Mouse (Mus musculus): Measurements from ENCODE around the gene Sh2d1b2. TPM values are rescaled to one million over a fixed set of nuclear protein-coding genes. Genes with fewer than 3 reads are reported as not detected.

Gene Sh2d1b2
- 0.58 to 0.85 TPM in 2 of 3 replicates, not detected in the other for total RNA-seq (2017)

- ATAC-seq (replicated peaks; ENCODE audit: insufficient number of reproducible peaks, low FRiP score, low TSS enrichment, poor library complexity, severe bottlenecking), result peak; percentile 84
Measured at GRCm38 (mm10) chr1:170232688-170233087, at the start of gene Sh2d1b2. TSS of gene Sh2d1b2 (plus strand) at chr1:170232749.

- ATAC-seq (replicated peaks; ENCODE audit: insufficient number of reproducible peaks, low FRiP score, low TSS enrichment, poor library complexity, severe bottlenecking), result no peak
Measured at GRCm38 (mm10) chr1:170185137-170185536, 47.4 kb upstream of the Sh2d1b2 start.

GRCm38 (mm10) chr1:170186531-170186930 lies 46.0 kb upstream of the Sh2d1b2 start:
- no peak for ATAC-seq (replicated peaks; ENCODE audit: insufficient number of reproducible peaks, low FRiP score, low TSS enrichment, poor library complexity, severe bottlenecking)

GRCm38 (mm10) chr1:170188601-170189000 lies 43.9 kb upstream of the Sh2d1b2 start:
- no peak for ATAC-seq (replicated peaks; ENCODE audit: insufficient number of reproducible peaks, low FRiP score, low TSS enrichment, poor library complexity, severe bottlenecking)

GRCm38 (mm10) chr1:170190225-170190624 lies 42.3 kb upstream of the Sh2d1b2 start:
- no peak for ATAC-seq (replicated peaks; ENCODE audit: insufficient number of reproducible peaks, low FRiP score, low TSS enrichment, poor library complexity, severe bottlenecking)

GRCm38 (mm10) chr1:170191925-170192324 lies 40.6 kb upstream of the Sh2d1b2 start:
- ATAC-seq (replicated peaks; ENCODE audit: insufficient number of reproducible peaks, low FRiP score, low TSS enrichment, poor library complexity, severe bottlenecking), result no peak

- no peak for ATAC-seq (replicated peaks; ENCODE audit: insufficient number of reproducible peaks, low FRiP score, low TSS enrichment, poor library complexity, severe bottlenecking)
Measured at GRCm38 (mm10) chr1:170196211-170196610, 36.3 kb upstream of the Sh2d1b2 start.

GRCm38 (mm10) chr1:170200379-170200778 lies 32.2 kb upstream of the Sh2d1b2 start:
- ATAC-seq (replicated peaks; ENCODE audit: insufficient number of reproducible peaks, low FRiP score, low TSS enrichment, poor library complexity, severe bottlenecking), result no peak

- ATAC-seq (replicated peaks; ENCODE audit: insufficient number of reproducible peaks, low FRiP score, low TSS enrichment, poor library complexity, severe bottlenecking), result no peak
Measured at GRCm38 (mm10) chr1:170206395-170206794, 26.2 kb upstream of the Sh2d1b2 start.

GRCm38 (mm10) chr1:170213181-170213879 lies 19.2 kb upstream of the Sh2d1b2 start:
- no peak for ATAC-seq (replicated peaks; ENCODE audit: insufficient number of reproducible peaks, low FRiP score, low TSS enrichment, poor library complexity, severe bottlenecking)

GRCm38 (mm10) chr1:170214383-170214756 lies 18.2 kb upstream of the Sh2d1b2 start:
- ATAC-seq (replicated peaks; ENCODE audit: insufficient number of reproducible peaks, low FRiP score, low TSS enrichment, poor library complexity, severe bottlenecking), result no peak

- ATAC-seq (replicated peaks; ENCODE audit: insufficient number of reproducible peaks, low FRiP score, low TSS enrichment, poor library complexity, severe bottlenecking), result peak; percentile 95
Measured at GRCm38 (mm10) chr1:170214757-170215522, 17.6 kb upstream of the Sh2d1b2 start, which contains the start of gene Uhmk1. TSS of gene Uhmk1 (minus strand) at chr1:170215397.

- no peak for ATAC-seq (replicated peaks; ENCODE audit: insufficient number of reproducible peaks, low FRiP score, low TSS enrichment, poor library complexity, severe bottlenecking)
Measured at GRCm38 (mm10) chr1:170215590-170215989, 17.0 kb upstream of the Sh2d1b2 start.

- peak; percentile 76 for ATAC-seq (replicated peaks; ENCODE audit: insufficient number of reproducible peaks, low FRiP score, low TSS enrichment, poor library complexity, severe bottlenecking)
Measured at GRCm38 (mm10) chr1:170218091-170218884, 14.3 kb upstream of the Sh2d1b2 start.

- no peak for ATAC-seq (replicated peaks; ENCODE audit: insufficient number of reproducible peaks, low FRiP score, low TSS enrichment, poor library complexity, severe bottlenecking)
Measured at GRCm38 (mm10) chr1:170220351-170220750, 12.2 kb upstream of the Sh2d1b2 start.

GRCm38 (mm10) chr1:170223276-170223675 lies 9.3 kb upstream of the Sh2d1b2 start:
- ATAC-seq (replicated peaks; ENCODE audit: insufficient number of reproducible peaks, low FRiP score, low TSS enrichment, poor library complexity, severe bottlenecking), result no peak

GRCm38 (mm10) chr1:170245016-170245415 lies 12.5 kb downstream of the Sh2d1b2 start:
- no peak for ATAC-seq (replicated peaks; ENCODE audit: insufficient number of reproducible peaks, low FRiP score, low TSS enrichment, poor library complexity, severe bottlenecking)

- ATAC-seq (replicated peaks; ENCODE audit: insufficient number of reproducible peaks, low FRiP score, low TSS enrichment, poor library complexity, severe bottlenecking), result 0 out of 2 replicates have a peak, but pooled peaks have one; percentile 15
Measured at GRCm38 (mm10) chr1:170254893-170255559, 22.5 kb downstream of the Sh2d1b2 start.

- peak; percentile 100 for ATAC-seq (replicated peaks; ENCODE audit: insufficient number of reproducible peaks, low FRiP score, low TSS enrichment, poor library complexity, severe bottlenecking)
Measured at GRCm38 (mm10) chr1:170255560-170255910, 23.0 kb downstream of the Sh2d1b2 start.
